Mouse (Mus musculus) kidney, postnatal 0 days (tissue): Measurements from ENCODE around the gene Sdccag8. TPM values are rescaled to one million over a fixed set of nuclear protein-coding genes. Genes with fewer than 3 reads are reported as not detected.

ENCODE experiments used
- ATAC-seq: fragments of 200-750 bp; cut with Nextera tagmentation; replicated peaks from 2 replicates; pipeline ENCODE4 v1.8.0; 2017; ENCODE audit warnings: low read depth, moderate number of reproducible peaks, moderate TSS enrichment, moderate library complexity; ENCODE audit not compliant: low FRiP score
- DNase-seq: peaks from one replicate; pipeline ENCODE4 v3.0.0-alpha.2; 2016; ENCODE audit warnings: low spot score
- H3K27ac ChIP-seq: fragments of 300-500 bp; sonication (generic); 2 replicates; pipeline ENCODE4 v1.5.1; 2014; ENCODE audit warnings: mild to moderate bottlenecking
- H3K27me3 ChIP-seq: fragments of 300-500 bp; sonication (generic); 2 replicates; pipeline ENCODE4 v1.6.1; 2014; ENCODE audit warnings: low read length, mixed read lengths; ENCODE audit not compliant: insufficient read depth
- H3K36me3 ChIP-seq: fragments of 300-500 bp; sonication (generic); 2 replicates; pipeline ENCODE4 v1.6.1; 2014; ENCODE audit warnings: low read length, mixed read lengths; ENCODE audit not compliant: insufficient read depth
- H3K4me1 ChIP-seq: fragments of 300-500 bp; sonication (generic); replicated peaks from 2 replicates; pipeline ENCODE4 v1.6.1; 2014; ENCODE audit warnings: antibody characterized with exemption, low read length, mixed read lengths; ENCODE audit not compliant: insufficient read depth
- H3K4me2 ChIP-seq: fragments of 300-500 bp; sonication (generic); 2 replicates; pipeline ENCODE4 v1.6.1; 2014; ENCODE audit warnings: mild to moderate bottlenecking, low read length, moderate library complexity, mixed read lengths
- H3K4me3 ChIP-seq: fragments of 300-500 bp; sonication (generic); replicated peaks from 2 replicates; pipeline ENCODE4 v1.5.1; 2014; ENCODE audit warnings: low read depth, low read length
- H3K9ac ChIP-seq: fragments of 300-500 bp; sonication (generic); 2 replicates; pipeline ENCODE4 v1.6.1; 2014; ENCODE audit warnings: low read depth, low read length
- H3K9me3 ChIP-seq: fragments of 300-500 bp; sonication (generic); replicated peaks from 2 replicates; pipeline ENCODE4 v1.6.1; 2016; ENCODE audit warnings: low read length, inconsistent platforms, mixed read lengths
- CTCF ChIP-seq: IDR thresholded peaks from 2 replicates; pipeline ENCODE4 v1.5.1; 2016; ENCODE audit warnings: antibody characterized with exemption, low read depth, mild to moderate bottlenecking, moderate library complexity
- WGBS: fragments of 180-500 bp; shearing (Covaris S2); extraction: QIAGEN DNeasy Blood & Tissue Kit; methylation state at CpG from one replicate; pipeline ENCODE4 v1.1.7; 2014; 5-methylcytosine and 5-hydroxymethylcytosine counted together
- polyA plus RNA-seq: library from polyadenylated mRNA; unstranded; fragments of >200 nt; fragmentation: Nextera tagmentation; extraction: Ambion mirVana; gene quantifications from 2 replicates; pipeline ENCODE4 v1.2.1, GENCODE M21; 2015

The Sdccag8 gene
- polyA plus RNA-seq, 1 experiment from 2014 or later, result 22.7 TPM

DNA sequence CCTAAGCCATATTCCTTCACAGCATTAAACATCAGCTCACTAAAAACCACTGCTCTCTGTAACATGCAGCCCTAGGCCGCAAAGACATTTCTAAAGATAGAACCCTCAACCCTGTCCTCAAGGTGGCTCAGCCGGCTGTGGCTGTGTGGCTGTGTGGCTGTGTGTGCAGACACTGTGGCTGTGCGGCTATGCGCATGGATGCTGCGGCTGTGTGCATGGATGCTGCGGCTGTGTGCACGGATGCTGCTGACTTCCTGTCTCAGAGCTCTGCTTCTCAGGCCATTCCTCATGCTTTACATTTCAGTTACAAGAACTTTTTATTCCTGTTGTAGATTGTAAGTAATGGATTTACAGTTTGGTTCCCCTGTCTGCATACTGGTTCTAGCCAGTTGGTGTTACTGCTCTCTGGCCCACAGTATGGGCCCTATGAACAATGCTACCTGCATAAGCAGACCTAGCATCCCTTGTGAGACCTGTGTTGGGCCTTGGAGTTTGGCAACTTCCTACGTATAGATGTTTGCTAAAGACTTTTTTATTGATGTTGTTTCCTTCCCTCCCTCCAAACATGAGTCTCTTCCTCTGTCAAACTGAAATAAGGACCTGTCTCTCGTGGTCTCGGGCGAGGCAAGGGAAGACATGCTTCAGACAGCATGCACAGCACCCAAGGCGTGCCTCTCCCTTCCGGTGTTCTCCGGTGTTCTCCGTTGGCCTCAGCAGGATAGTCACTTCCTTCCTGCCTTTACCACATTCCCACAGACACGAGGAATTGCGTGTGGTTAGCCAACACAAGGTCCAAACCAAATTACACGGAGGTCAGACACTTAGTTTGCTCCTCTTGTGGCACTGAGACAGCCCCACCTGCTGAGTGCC, 178.9 kb downstream of the Sdccag8 start:
- Histone ChIP-seq H3K27me3 (no peaks in the 10 kb centered on the region), H3K4me3 (no peak overlapping the region), H3K36me3 (no peaks in the 10 kb centered on the region), H3K27ac (no peak overlapping the region), H3K9me3 (no peaks in the 10 kb centered on the region), H3K4me1 (no peaks in the 10 kb centered on the region), H3K4me2 (no peak overlapping the region), H3K9ac (no peak overlapping the region)
- DNase-seq (no peak), ATAC-seq (no peak)
- no peak for TF ChIP-seq CTCF
- WGBS, result 80% methylated on average over 18 of the region's 18 CpGs

GRCm38 (mm10) chr1:176994087-176994486, 179.6 kb downstream of the Sdccag8 start:
- DNase-seq (no peak), ATAC-seq (no peak)
- H3K36me3 ChIP-seq, result no peaks in the 10 kb centered on the region
- no peak for TF ChIP-seq CTCF
- H3K4me2 ChIP-seq, result no peak overlapping the region
- WGBS, result 68% methylated on average over 7 of the region's 7 CpGs
- H3K4me1 ChIP-seq, result 0 out of 2 replicates have a peak, but pooled peaks cover 3% of the 10 kb centered on the region
- H3K4me3 ChIP-seq, result no peak overlapping the region
- H3K9me3 ChIP-seq, result no peaks in the 10 kb centered on the region
- no peak overlapping the region for H3K27ac ChIP-seq
- H3K27me3 ChIP-seq, result no peaks in the 10 kb centered on the region
- H3K9ac ChIP-seq, result no peak overlapping the region

DNA sequence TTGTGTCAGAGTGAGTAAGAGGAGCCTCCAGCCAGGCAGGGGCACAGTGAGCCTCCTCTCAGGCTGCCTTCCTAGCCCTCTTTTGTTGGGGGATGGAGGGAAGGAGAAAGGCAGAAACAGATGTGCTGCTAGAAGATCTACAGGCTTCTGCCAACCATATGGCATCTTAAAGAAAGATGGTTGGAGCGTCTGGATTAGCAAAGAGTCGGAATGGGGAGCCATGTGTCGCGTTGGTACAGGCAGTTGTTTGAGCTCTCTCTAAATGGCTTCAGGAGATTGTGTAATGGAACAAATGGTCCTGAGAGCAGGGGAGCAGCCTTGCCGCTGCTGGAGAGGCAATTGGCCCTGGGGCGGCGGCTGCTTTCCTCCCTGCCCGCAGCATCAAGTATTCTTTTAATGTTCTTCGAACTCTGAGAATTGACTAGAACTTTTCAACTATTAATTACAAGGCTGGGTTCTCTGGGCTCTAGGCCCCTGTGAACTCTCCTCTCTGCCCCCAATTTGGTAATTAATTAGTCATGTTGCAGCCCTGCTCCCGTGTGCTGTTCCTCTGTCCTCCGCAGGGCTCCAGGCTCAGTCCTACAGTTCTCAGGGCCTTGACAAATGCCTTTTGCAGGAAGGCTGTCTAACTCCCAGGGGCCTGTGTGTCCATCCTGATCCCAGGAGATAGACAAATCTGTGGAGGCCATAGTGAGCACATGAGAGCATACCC, 180.4 kb downstream of the Sdccag8 start:
- Histone ChIP-seq H3K9ac (no peak overlapping the region), H3K4me1 (0 out of 2 replicates have a peak, but pooled peaks cover 9% of the 10 kb centered on the region), H3K27ac (no peak overlapping the region), H3K4me3 (no peak overlapping the region), H3K4me2 (no peak overlapping the region), H3K9me3 (no peaks in the 10 kb centered on the region), H3K27me3 (no peaks in the 10 kb centered on the region), H3K36me3 (no peaks in the 10 kb centered on the region)
- DNase-seq, result no peak
- ATAC-seq, result no peak
- 50% methylated on average over 11 of the region's 11 CpGs for WGBS
- no peak for TF ChIP-seq CTCF

- WGBS, result 81% methylated on average over 4 of the region's 4 CpGs
- Histone ChIP-seq H3K4me3 (no peak overlapping the region), H3K36me3 (no peaks in the 10 kb centered on the region), H3K9ac (no peak overlapping the region), H3K4me1 (0 out of 2 replicates have a peak, but pooled peaks cover 9% of the 10 kb centered on the region), H3K4me2 (no peak overlapping the region), H3K27me3 (no peaks in the 10 kb centered on the region), H3K9me3 (no peaks in the 10 kb centered on the region), H3K27ac (no peak overlapping the region)
- no peak for DNase-seq
- no peak for TF ChIP-seq CTCF
- ATAC-seq, result no peak
These were observed 180.9 kb downstream of the Sdccag8 start for GRCm38 (mm10) chr1:176995419-176995775.

DNA sequence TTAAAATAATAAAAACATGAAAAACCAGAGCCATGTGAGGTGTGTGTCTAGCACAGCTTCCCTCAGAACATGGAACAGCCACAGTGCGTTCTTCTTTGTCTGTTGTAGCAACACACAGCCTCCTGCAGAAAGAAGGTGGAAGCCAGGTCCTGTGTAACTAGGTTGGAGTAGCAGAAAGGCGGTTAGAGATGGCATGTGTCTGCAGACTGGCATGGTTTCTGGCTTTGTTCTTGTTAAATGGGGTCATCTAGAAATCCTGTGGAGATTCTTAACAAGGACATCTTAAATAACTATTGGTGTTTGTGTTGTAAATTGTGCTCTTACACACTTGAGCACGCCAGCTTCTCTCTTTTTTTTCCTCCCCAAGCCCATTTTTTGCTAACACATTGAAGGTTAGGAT, 181.7 kb downstream of the Sdccag8 start:
- Histone ChIP-seq H3K4me1 (0 out of 2 replicates have a peak, but pooled peaks cover 9% of the 10 kb centered on the region), H3K27me3 (no peaks in the 10 kb centered on the region), H3K36me3 (no peaks in the 10 kb centered on the region), H3K9me3 (no peaks in the 10 kb centered on the region), H3K27ac (no peak overlapping the region), H3K4me2 (no peak overlapping the region), H3K4me3 (no peak overlapping the region), H3K9ac (no peak overlapping the region)
- 97% methylated on average over 3 of the region's 3 CpGs for WGBS
- ATAC-seq, result no peak
- TF ChIP-seq CTCF, result no peak
- no peak for DNase-seq

DNA sequence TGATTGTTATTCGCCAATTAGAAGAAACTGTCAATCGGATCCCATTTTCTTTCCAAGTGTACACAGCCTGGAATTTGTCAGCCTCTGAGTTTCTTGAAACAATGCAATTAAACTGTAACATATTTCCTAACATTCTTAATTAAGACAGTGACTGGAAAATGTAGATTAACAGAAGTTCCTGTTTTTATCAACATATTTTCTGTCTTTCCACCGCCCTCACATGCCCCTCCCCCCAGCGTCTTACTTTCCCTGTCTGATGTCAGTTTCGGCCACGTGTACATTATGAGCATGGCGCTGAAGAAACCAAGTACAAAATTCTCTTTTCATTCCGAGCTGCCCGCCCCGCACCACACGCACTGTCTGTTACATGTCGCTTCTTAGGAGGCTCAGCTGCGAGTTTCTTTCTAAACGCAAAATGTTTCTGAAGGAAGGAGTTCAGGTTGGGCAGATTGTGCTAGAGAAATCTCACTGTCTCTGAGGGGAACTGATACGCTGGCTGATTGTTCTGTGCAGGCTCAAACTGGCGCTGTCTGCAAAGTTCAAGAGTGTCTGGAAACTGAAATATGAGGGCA, 182.3 kb downstream of the Sdccag8 start:
- Histone ChIP-seq H3K4me2 (no peak overlapping the region), H3K27ac (peak overlapping the region; percentile 74), H3K9me3 (no peaks in the 10 kb centered on the region), H3K4me3 (no peak overlapping the region), H3K4me1 (0 out of 2 replicates have a peak, but pooled peaks cover 9% of the 10 kb centered on the region), H3K27me3 (no peaks in the 10 kb centered on the region), H3K36me3 (no peaks in the 10 kb centered on the region), H3K9ac (0 out of 2 replicates have a peak overlapping the region, but pooled peaks have one; percentile 31)
- no peak for TF ChIP-seq CTCF
- ATAC-seq (no peak), DNase-seq (peak; percentile 34)
- WGBS, result 45% methylated on average over 16 of the region's 16 CpGs
